Mouse (Mus musculus): Measurements from ENCODE around the gene Ppp1r32. TPM values are rescaled to one million over a fixed set of nuclear protein-coding genes. Genes with fewer than 3 reads are reported as not detected.

Ppp1r32 gene
- total RNA-seq, 1 experiment = 0.62 TPM

DNA sequence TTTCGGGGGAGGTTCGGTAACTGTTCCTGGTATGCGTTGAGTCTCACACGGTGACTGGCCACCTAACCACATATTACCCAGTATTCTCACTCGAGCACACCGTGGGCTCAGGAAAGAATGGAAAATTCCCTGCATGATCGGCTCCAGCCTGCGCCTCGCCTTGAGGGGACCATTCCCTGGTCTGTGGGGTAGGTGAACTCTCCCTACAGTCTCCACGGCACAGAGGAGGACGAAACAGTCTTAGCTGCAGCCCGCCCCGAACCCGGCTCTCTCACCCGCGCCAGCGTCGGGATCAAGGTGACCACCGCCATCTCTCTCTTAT is 42.0 kb upstream of the Ppp1r32 start:
- in situ Hi-C loops (cut with MboI; ENCODE audit: low sequenced_read_pairs in 2 of 2, unreplicated experiment in 2 of 2) = no loop called here
- peak overlapping the region; percentile 71 for H3K27ac ChIP-seq (ENCODE audit: insufficient read depth, low read depth, low read length, poor library complexity, severe bottlenecking)
- peak overlapping the region; percentile 97 for H3K9ac ChIP-seq (ENCODE audit: insufficient read depth, low read depth, low read length, poor library complexity, severe bottlenecking)
- H3K9me3 ChIP-seq (ENCODE audit: control insufficient read depth, insufficient read depth, low read depth, low read length) = no peaks in the 10 kb centered on the region
- H3K36me3 ChIP-seq (ENCODE audit: control insufficient read depth, insufficient read depth, low read length, poor library complexity, severe bottlenecking) = peaks cover 6% of the 10 kb centered on the region
- TF ChIP-seq ZNF384 (IDR thresholded peaks at IDR 0.05; ENCODE audit: low read depth, low read length) (no peak), HCFC1 (IDR thresholded peaks at IDR 0.05; ENCODE audit: borderline replicate concordance, insufficient read depth, low read length) (peak; percentile 63; the same call in 1 of the 2 replicates)
- peaks cover 0 to 2% of the 10 kb centered on the region in 2 experiments; a peak in 2 of 4 replicates for H3K4me1 ChIP-seq (ENCODE audit: control insufficient read depth in 2 of 2, insufficient read depth in 2 of 2, low read length in 2 of 2, poor library complexity in 1 of 2)
- H3K4me3 ChIP-seq (ENCODE audit: insufficient read depth in 1 of 2, low read depth in 1 of 2, low read length in 2 of 2, poor library complexity in 1 of 2, severe bottlenecking in 1 of 2) = peak overlapping the region; percentile 81 to 90
- no peak for DNase-seq (ENCODE audit: low read depth, low spot score)

- Histone ChIP-seq H3K36me3 (ENCODE audit: control insufficient read depth, insufficient read depth, low read length, poor library complexity, severe bottlenecking) (peaks cover 6% of the 10 kb centered on the region), H3K27ac (ENCODE audit: insufficient read depth, low read depth, low read length, poor library complexity, severe bottlenecking) (no peak overlapping the region), H3K9me3 (ENCODE audit: control insufficient read depth, insufficient read depth, low read depth, low read length) (no peaks in the 10 kb centered on the region), H3K4me3 (ENCODE audit: insufficient read depth in 1 of 2, low read depth in 1 of 2, low read length in 2 of 2, poor library complexity in 1 of 2, severe bottlenecking in 1 of 2) (no peak overlapping the region), H3K4me1 (ENCODE audit: control insufficient read depth in 2 of 2, insufficient read depth in 2 of 2, low read length in 2 of 2, poor library complexity in 1 of 2) (peaks cover 0 to 2% of the 10 kb centered on the region in 2 experiments; a peak in 2 of 4 replicates), H3K9ac (ENCODE audit: insufficient read depth, low read depth, low read length, poor library complexity, severe bottlenecking) (no peak overlapping the region)
- TF ChIP-seq ZNF384 (IDR thresholded peaks at IDR 0.05; ENCODE audit: low read depth, low read length) = no peak
- no peak for TF ChIP-seq CHD2 (IDR thresholded peaks at IDR 0.05; ENCODE audit: low read depth, low read length)
- no peak for TF ChIP-seq MAFK (IDR thresholded peaks at IDR 0.05; ENCODE audit: insufficient read depth, low read depth, low read length)
- no peak for TF ChIP-seq ZC3H11A (IDR thresholded peaks at IDR 0.05; ENCODE audit: borderline replicate concordance, low read depth, low read length)
- TF ChIP-seq HCFC1 (IDR thresholded peaks at IDR 0.05; ENCODE audit: borderline replicate concordance, insufficient read depth, low read length) = no peak
- DNase-seq (ENCODE audit: low read depth, low spot score) = no peak
- in situ Hi-C loops (cut with MboI; ENCODE audit: low sequenced_read_pairs in 2 of 2, unreplicated experiment in 2 of 2) = no loop called here
Observed at GRCm38 (mm10) chr19:10523483-10524080, 40.9 kb upstream of the Ppp1r32 start.

DNA sequence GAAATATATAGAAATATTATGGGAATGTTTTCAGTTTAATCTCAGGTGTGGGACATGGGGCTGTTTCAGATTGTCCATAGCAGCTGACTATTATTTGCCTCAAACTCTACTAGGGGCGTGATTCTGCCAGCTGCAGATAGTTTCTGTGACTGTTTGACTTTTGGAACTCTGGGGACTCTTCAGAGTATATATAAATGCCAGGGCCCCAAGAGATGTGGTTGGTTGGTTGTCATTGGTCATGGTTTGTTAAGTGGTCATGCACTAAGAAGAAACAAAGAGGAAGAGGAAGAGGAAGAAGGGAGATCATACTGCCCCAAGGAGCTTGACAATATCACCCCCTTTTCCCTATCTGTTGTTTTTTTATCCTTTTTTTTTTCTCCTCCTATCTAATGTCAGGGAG is 39.2 kb upstream of the Ppp1r32 start:
- Histone ChIP-seq H3K9me3 (ENCODE audit: control insufficient read depth, insufficient read depth, low read depth, low read length) (no peaks in the 10 kb centered on the region), H3K9ac (ENCODE audit: insufficient read depth, low read depth, low read length, poor library complexity, severe bottlenecking) (no peak overlapping the region), H3K27ac (ENCODE audit: insufficient read depth, low read depth, low read length, poor library complexity, severe bottlenecking) (no peak overlapping the region), H3K4me1 (ENCODE audit: control insufficient read depth in 2 of 2, insufficient read depth in 2 of 2, low read length in 2 of 2, poor library complexity in 1 of 2) (peaks cover 0 to 2% of the 10 kb centered on the region in 2 experiments; a peak in 2 of 4 replicates), H3K36me3 (ENCODE audit: control insufficient read depth, insufficient read depth, low read length, poor library complexity, severe bottlenecking) (peaks cover 2% of the 10 kb centered on the region), H3K4me3 (ENCODE audit: insufficient read depth in 1 of 2, low read depth in 1 of 2, low read length in 2 of 2, poor library complexity in 1 of 2, severe bottlenecking in 1 of 2) (no peak overlapping the region)
- no peak for DNase-seq (ENCODE audit: low read depth, low spot score)
- no peak for TF ChIP-seq CHD2 (IDR thresholded peaks at IDR 0.05; ENCODE audit: low read depth, low read length)
- no peak for TF ChIP-seq ZNF384 (IDR thresholded peaks at IDR 0.05; ENCODE audit: low read depth, low read length)
- no peak for TF ChIP-seq ZC3H11A (IDR thresholded peaks at IDR 0.05; ENCODE audit: borderline replicate concordance, low read depth, low read length)
- TF ChIP-seq MAFK (IDR thresholded peaks at IDR 0.05; ENCODE audit: insufficient read depth, low read depth, low read length) = no peak
- TF ChIP-seq HCFC1 (IDR thresholded peaks at IDR 0.05; ENCODE audit: borderline replicate concordance, insufficient read depth, low read length) = no peak
- in situ Hi-C loops (cut with MboI; ENCODE audit: low sequenced_read_pairs in 2 of 2, unreplicated experiment in 2 of 2) = no loop called here

DNA sequence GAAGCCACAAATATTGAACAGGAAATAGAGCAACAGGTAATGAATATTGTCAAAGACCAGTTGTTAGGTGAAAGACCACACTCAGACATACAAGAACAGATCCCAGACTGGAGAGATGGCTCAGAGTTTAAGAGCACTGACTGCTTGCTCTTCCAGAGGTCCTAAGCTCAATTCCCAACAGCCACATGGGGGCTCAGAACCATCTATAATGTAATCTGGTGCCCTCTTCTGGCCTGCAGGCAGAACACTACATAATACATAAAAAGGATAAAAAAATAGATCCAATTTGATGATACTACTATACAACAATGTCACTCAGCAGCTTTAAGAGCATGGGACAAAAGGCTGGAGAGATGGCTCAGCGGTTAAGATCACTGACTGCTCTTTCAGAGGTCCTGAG is 37.6 kb upstream of the Ppp1r32 start:
- DNase-seq (ENCODE audit: low read depth, low spot score) = peak; percentile 25
- H3K27ac ChIP-seq (ENCODE audit: insufficient read depth, low read depth, low read length, poor library complexity, severe bottlenecking) = no peak overlapping the region
- no peak overlapping the region for H3K4me3 ChIP-seq (ENCODE audit: insufficient read depth in 1 of 2, low read depth in 1 of 2, low read length in 2 of 2, poor library complexity in 1 of 2, severe bottlenecking in 1 of 2)
- no peak for TF ChIP-seq MAFK (IDR thresholded peaks at IDR 0.05; ENCODE audit: insufficient read depth, low read depth, low read length)
- TF ChIP-seq ZNF384 (IDR thresholded peaks at IDR 0.05; ENCODE audit: low read depth, low read length) = peak; percentile 67
- H3K9ac ChIP-seq (ENCODE audit: insufficient read depth, low read depth, low read length, poor library complexity, severe bottlenecking) = no peak overlapping the region
- in situ Hi-C loops (cut with MboI; ENCODE audit: low sequenced_read_pairs in 2 of 2, unreplicated experiment in 2 of 2) = no loop called here
- H3K36me3 ChIP-seq (ENCODE audit: control insufficient read depth, insufficient read depth, low read length, poor library complexity, severe bottlenecking) = peaks cover 7% of the 10 kb centered on the region
- no peaks in the 10 kb centered on the region for H3K9me3 ChIP-seq (ENCODE audit: control insufficient read depth, insufficient read depth, low read depth, low read length)
- peaks cover 0 to 2% of the 10 kb centered on the region in 2 experiments; a peak in 2 of 4 replicates for H3K4me1 ChIP-seq (ENCODE audit: control insufficient read depth in 2 of 2, insufficient read depth in 2 of 2, low read length in 2 of 2, poor library complexity in 1 of 2)

DNA sequence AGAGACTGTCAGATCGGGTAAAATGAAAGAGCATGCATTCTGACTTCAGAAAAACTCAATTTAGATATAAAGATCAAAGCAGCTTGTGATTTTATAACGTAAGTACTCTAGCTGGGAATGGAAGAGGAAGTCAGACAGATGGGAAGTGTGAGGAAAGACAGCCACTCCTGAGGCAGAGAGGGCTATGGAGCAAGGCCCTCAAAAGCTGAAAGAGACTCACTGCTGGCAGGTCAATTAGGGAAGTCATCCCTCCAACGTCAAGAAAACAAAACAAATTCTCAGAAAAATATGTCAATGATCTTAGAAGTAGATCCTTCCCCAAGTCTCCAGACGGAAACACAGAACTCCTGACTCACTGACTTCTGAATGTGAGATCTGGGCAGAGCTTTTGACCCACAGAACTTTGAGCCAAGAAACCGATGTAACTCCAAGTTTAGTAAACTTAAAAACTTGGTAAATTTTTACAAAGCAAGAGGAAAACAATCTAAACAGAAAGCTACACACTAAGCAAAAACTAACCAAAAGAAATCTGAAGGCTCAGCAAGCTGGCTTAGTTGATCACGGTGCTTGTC is 28.1 kb upstream of the Ppp1r32 start:
- TF ChIP-seq ZC3H11A (IDR thresholded peaks at IDR 0.05; ENCODE audit: borderline replicate concordance, low read depth, low read length) (no peak), CHD2 (IDR thresholded peaks at IDR 0.05; ENCODE audit: low read depth, low read length) (no peak), HCFC1 (IDR thresholded peaks at IDR 0.05; ENCODE audit: borderline replicate concordance, insufficient read depth, low read length) (no peak), ZNF384 (IDR thresholded peaks at IDR 0.05; ENCODE audit: low read depth, low read length) (no peak), MAFK (IDR thresholded peaks at IDR 0.05; ENCODE audit: insufficient read depth, low read depth, low read length) (no peak)
- no peak for DNase-seq (ENCODE audit: low read depth, low spot score)
- no peaks in the 10 kb centered on the region for H3K9me3 ChIP-seq (ENCODE audit: control insufficient read depth, insufficient read depth, low read depth, low read length)
- H3K27ac ChIP-seq (ENCODE audit: insufficient read depth, low read depth, low read length, poor library complexity, severe bottlenecking) = no peak overlapping the region
- H3K9ac ChIP-seq (ENCODE audit: insufficient read depth, low read depth, low read length, poor library complexity, severe bottlenecking) = no peak overlapping the region
- peaks cover 5% of the 10 kb centered on the region for H3K36me3 ChIP-seq (ENCODE audit: control insufficient read depth, insufficient read depth, low read length, poor library complexity, severe bottlenecking)
- H3K4me1 ChIP-seq (ENCODE audit: control insufficient read depth in 2 of 2, insufficient read depth in 2 of 2, low read length in 2 of 2, poor library complexity in 1 of 2) = no peaks in the 10 kb centered on the region
- in situ Hi-C loops (cut with MboI; ENCODE audit: low sequenced_read_pairs in 2 of 2, unreplicated experiment in 2 of 2) = no loop called here
- H3K4me3 ChIP-seq (ENCODE audit: insufficient read depth in 1 of 2, low read depth in 1 of 2, low read length in 2 of 2, poor library complexity in 1 of 2, severe bottlenecking in 1 of 2) = no peak overlapping the region

Measured in ES-E14 (cell line).